Mouse (Mus musculus): ENCODE data around the gene Ccl9.

DNA sequence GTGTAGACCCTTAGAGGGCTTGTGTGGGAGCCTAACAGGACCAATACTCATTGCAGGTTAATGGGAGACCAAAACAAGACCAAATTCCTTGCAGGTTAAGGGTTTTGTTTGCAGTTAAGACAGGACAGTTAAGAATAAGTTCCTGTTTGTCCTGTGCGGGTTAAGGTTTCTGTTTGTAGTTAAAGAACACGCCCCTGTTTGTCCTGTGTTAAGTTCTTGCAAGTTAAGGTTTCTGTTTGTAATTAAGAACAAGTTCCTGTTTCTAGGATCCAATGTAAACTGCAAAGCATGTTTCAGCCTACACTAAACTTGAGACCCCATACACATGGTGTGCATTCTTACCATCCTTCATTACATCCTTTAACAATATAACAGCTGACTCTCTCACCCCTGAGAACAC is 8.2 kb downstream of the Ccl9 start:
- TF ChIP-seq HCFC1 (IDR thresholded peaks at IDR 0.05; ENCODE audit: borderline replicate concordance, insufficient read depth, low read length) (no peak), ZNF384 (IDR thresholded peaks at IDR 0.05; ENCODE audit: low read depth, low read length) (no peak), MAFK (IDR thresholded peaks at IDR 0.05; ENCODE audit: insufficient read depth, low read depth, low read length) (no peak), CHD2 (IDR thresholded peaks at IDR 0.05; ENCODE audit: low read depth, low read length) (no peak)

All from ES-E14 (cell line).